Mouse (Mus musculus) olfactory bulb, adult 2 months (tissue): ENCODE measurements around the gene Ccdc13.

Experiments
- CTCF ChIP-seq: fragments of 200-500 bp; IDR thresholded peaks from 2 replicates; pipeline ENCODE4 v1.5.1; 2012; ENCODE audit warnings: low read depth, mild to moderate bottlenecking, low read length, moderate library complexity; ENCODE audit not compliant: insufficient read depth
- POLR2A ChIP-seq: fragments of 200-500 bp; IDR thresholded peaks from 2 replicates; pipeline ENCODE4 v1.6.1; 2012; ENCODE audit warnings: mild to moderate bottlenecking, low read depth, low read length, moderate library complexity; ENCODE audit not compliant: insufficient read depth

DNA sequence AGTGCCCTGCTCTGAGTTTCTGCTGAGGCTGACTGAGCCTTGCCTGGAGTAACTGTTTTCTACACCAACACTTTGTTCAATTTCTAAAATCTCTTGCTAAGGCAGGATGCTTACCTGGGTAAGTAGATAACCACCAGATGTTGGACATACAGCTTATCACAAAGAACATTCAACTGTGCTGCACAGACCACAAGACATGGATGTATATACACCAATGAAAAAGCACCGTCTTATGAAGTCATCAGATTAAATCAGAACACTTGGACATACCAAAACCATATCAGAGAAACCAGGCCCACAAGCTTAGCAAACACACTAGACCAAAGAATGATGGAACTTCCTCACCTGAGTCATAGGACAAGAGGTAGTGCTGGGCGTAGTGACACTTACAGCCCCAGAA is 20.1 kb upstream of the Ccdc13 start:
- TF ChIP-seq POLR2A (no peak), CTCF (no peak)
